Mouse (Mus musculus) liver, embryonic 14.5 days (tissue): ENCODE measurements around the gene Ppil6.

Experiments used
- CTCF ChIP-seq: IDR thresholded peaks from 2 replicates; pipeline ENCODE4 v1.5.1; 2016; ENCODE audit warnings: antibody characterized with exemption, low read depth, control low read depth
- EP300 ChIP-seq: IDR thresholded peaks from 2 replicates; pipeline ENCODE4 v1.6.1; 2016; ENCODE audit warnings: antibody characterized with exemption, low read depth

DNA sequence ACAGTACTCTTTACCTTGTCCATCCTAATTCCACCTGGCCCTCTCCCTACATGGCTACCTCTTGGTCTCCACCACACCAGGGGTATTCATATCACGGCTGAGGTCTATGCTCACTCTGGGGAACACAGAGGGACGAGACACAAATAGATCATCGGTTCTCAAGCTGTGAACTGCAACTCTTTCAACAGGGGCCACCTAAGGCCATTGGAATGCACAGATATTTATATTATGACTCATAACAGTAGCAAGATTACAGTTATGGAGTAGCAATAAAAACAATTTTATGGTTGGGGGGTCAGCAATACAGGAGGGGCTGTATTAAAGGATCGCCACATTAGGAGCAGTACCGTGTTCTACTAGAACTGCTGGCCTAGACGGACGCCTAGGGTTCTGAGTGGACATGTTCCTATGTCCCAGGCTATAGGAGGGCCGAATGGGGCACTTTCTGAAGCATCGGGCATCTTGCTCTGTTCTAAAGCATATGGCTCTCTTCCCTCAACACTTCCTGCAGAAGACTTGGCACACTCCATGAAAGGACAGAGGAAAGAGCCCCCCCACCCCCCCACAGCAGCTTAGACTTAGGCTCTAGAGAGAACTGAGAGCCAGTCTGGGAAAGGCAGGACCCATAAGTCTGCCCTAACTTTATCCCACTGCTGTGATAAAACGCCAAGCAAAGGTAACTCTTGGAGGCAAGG is 71.6 kb downstream of the Ppil6 start:
- TF ChIP-seq EP300 (no peak), CTCF (no peak)
